Mouse (Mus musculus) midbrain, embryonic 13.5 days (tissue): ENCODE data around the gene Slc38a1. TPM values are rescaled to one million over a fixed set of nuclear protein-coding genes. Genes with fewer than 3 reads are reported as not detected.
A peak's percentile ranks its signal among the peaks of the same experiment; 100 is the strongest.

Experiments
- ATAC-seq: fragments of 200-750 bp; cut with Nextera tagmentation; 2 replicates; pipeline ENCODE4 v1.8.0; 2017; ENCODE audit warnings: mild to moderate bottlenecking, moderate TSS enrichment, moderate library complexity
- H3K27ac ChIP-seq: fragments of 300-500 bp; sonication (generic); 2 replicates; pipeline ENCODE4 v1.5.1; 2015; ENCODE audit warnings: inconsistent platforms, mild to moderate bottlenecking, moderate library complexity
- H3K27me3 ChIP-seq: fragments of 300-500 bp; sonication (generic); 2 replicates; pipeline ENCODE4 v1.6.1; 2015; ENCODE audit warnings: mild to moderate bottlenecking, inconsistent platforms
- H3K36me3 ChIP-seq: fragments of 300-500 bp; sonication (generic); 2 replicates; pipeline ENCODE4 v1.6.1; 2015; ENCODE audit warnings: mild to moderate bottlenecking, inconsistent platforms
- H3K4me1 ChIP-seq: fragments of 300-500 bp; sonication (generic); replicated peaks from 2 replicates; pipeline ENCODE4 v1.6.1; 2015; ENCODE audit warnings: inconsistent platforms
- H3K4me2 ChIP-seq: fragments of 300-500 bp; sonication (generic); replicated peaks from 2 replicates; pipeline ENCODE4 v1.6.1; 2015; ENCODE audit warnings: moderate library complexity, mild to moderate bottlenecking, inconsistent platforms
- H3K4me3 ChIP-seq: fragments of 300-500 bp; sonication (generic); replicated peaks from 2 replicates; pipeline ENCODE4 v1.5.1; 2015; ENCODE audit warnings: mild to moderate bottlenecking, inconsistent platforms
- H3K9ac ChIP-seq: fragments of 300-500 bp; sonication (generic); replicated peaks from 2 replicates; pipeline ENCODE4 v1.6.1; 2015; ENCODE audit warnings: mild to moderate bottlenecking, inconsistent platforms
- H3K9me3 ChIP-seq: fragments of 300-500 bp; sonication (generic); 2 replicates; pipeline ENCODE4 v1.6.1; 2016; ENCODE audit warnings: mild to moderate bottlenecking, inconsistent platforms
- WGBS: fragments of 180-500 bp; shearing (Covaris S2); methylation state at CpG from one replicate; pipeline ENCODE4 v1.1.7; 2015; 5-methylcytosine and 5-hydroxymethylcytosine counted together
- polyA plus RNA-seq: library from polyadenylated mRNA; unstranded; fragments of >200 nt; fragmentation: Nextera tagmentation; extraction: Ambion mirVana; gene quantifications from 2 replicates; pipeline ENCODE4 v1.2.1, GENCODE M21; 2015

Gene Slc38a1
- polyA plus RNA-seq, 1 experiment from 2014 or later = 156 TPM

DNA sequence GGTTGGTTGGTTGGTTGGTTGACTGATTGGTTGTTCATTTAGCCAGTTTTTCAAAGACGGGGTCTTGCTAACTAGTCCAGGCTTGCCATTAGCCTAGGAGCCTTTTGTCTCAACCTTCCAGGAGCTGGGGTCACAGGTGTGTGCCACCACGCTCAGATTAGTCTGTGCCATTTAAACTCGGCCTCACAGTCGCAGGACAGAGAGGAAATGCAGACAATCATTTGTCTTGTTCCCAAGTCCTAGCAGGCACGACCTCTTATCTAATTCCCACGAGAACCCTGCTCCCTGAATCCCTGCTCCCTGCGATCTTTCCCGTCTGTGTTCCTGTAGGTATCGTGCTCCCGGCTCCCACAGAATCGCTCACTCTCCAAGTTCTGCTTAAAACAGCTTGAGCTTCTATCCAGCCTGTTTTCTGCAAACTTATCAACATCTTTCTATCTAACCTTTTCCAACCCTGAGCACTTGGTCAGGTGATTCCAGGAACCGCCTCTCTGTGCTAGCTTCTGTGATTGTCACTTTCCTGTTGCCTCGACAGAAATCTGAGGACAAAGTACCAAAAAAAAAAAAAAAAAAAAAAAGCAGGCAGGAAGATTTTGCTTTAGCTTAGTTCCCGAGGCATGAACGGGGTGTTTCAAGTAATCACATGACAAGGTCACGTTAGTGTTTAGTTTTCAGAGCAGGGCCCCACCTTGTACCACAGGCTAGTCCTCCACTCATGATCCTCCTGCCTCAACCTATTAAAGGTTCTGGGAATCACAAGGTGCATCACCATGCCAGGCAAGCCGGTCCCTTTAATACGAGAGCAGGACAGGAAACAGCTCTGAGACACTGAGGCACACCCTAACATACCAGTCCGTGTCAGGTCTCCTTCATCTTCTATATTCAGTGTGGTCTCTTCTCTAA is 36.4 kb upstream of the Slc38a1 start:
- Histone ChIP-seq H3K4me3 (no peak overlapping the region), H3K4me2 (no peak overlapping the region), H3K9me3 (no peaks in the 10 kb centered on the region), H3K9ac (no peak overlapping the region), H3K27ac (no peak overlapping the region), H3K36me3 (no peaks in the 10 kb centered on the region), H3K4me1 (peaks cover 5% of the 10 kb centered on the region; the same call in 1 of the 2 replicates), H3K27me3 (no peaks in the 10 kb centered on the region)
- ATAC-seq = no peak
- WGBS = 74% methylated on average over 19 of the region's 19 CpGs

DNA sequence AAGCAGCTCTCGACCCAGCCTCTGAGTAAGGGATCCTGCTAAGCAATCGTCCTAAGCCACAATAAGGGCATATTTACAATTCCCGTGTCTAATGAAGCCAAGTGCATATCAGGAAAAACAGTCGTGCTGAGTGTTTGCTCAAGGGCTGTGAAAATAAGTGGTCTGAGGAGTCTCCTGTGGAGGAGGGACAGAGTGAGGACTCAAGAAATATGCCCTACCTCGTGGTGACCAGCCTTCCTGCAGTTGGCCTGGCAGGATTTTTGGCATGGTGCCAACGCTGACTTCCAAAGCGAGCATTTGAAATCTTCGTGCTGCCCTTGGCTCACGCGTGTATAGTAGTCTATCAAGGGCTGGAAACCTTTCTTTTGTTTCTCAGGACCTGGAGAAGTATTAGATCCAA is 33.8 kb upstream of the Slc38a1 start:
- H3K27me3 ChIP-seq = no peaks in the 10 kb centered on the region
- H3K36me3 ChIP-seq = no peaks in the 10 kb centered on the region
- no peak overlapping the region for H3K9ac ChIP-seq
- H3K4me3 ChIP-seq = no peak overlapping the region
- no peak overlapping the region for H3K4me2 ChIP-seq
- no peaks in the 10 kb centered on the region for H3K9me3 ChIP-seq
- 65% methylated on average over 10 of the region's 10 CpGs for WGBS
- no peak for ATAC-seq
- peaks cover 5% of the 10 kb centered on the region; the same call in 1 of the 2 replicates for H3K4me1 ChIP-seq
- H3K27ac ChIP-seq = no peak overlapping the region

DNA sequence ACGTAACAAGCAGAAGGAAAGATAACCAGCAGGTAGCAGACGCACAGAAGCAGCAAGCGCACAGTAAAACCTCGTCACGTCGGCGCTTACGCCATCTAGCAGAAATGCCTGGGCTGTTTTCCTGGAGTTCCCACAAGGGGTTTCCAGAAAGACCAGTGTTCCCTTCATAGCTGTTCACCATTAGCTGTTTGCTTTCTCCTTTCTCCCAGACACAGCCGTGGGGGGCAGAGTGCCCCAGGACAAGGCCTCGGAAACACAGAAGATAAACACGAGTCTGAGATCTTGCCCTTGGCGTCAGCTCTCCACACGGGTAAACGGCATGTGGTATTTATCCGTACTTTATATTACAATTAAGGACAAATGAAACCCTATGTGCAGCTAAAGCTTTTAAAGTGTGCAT is 33.0 kb upstream of the Slc38a1 start:
- Histone ChIP-seq H3K27me3 (no peaks in the 10 kb centered on the region), H3K4me1 (peaks cover 5% of the 10 kb centered on the region; the same call in 1 of the 2 replicates), H3K36me3 (no peaks in the 10 kb centered on the region), H3K9ac (no peak overlapping the region), H3K4me3 (no peak overlapping the region), H3K4me2 (no peak overlapping the region), H3K9me3 (no peaks in the 10 kb centered on the region), H3K27ac (no peak overlapping the region)
- 86% methylated on average over 15 of the region's 15 CpGs for WGBS
- ATAC-seq = no peak

DNA sequence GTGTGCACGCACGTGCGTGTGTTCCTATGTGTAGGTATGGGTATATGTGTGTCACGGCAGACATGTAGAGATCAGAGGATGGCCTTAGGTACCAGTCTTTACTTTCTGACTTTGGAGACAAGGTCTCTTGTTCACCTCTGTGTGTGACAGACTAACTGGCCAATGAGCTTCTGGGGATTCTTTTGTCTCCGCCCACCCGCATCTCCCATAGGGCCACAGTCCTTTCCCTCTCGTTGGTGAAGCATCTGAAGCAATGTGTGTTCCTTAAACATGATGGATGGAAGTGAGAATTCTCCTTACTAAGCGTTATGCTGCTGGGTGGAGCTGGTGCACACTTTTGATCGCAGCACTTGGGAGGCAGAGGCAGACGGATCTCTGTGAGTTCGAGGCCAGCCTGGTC is 32.3 kb upstream of the Slc38a1 start:
- 83% methylated on average over 11 of the region's 11 CpGs for WGBS
- no peak overlapping the region for H3K4me3 ChIP-seq

DNA sequence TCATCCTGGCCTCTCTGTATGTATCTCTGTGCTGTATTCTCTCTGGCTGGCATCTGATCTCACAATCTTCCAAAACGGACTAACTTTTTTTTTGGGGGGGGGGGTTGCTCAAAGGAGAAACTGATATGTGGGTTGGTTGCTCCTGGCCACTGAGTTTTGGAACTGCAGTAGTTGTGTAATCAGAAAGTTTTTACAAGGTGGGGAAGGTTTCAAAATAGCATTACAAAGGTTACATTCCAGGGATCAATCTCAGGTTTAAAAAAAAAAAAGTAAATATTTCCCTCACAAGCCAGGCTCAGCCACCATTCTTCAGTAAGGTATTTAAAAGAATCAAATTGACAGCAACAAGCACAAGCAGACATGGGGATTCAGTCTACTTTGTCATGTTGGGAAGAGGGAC is 31.4 kb upstream of the Slc38a1 start:
- no peaks in the 10 kb centered on the region for H3K9me3 ChIP-seq
- 80% methylated on average over 1 of the region's 1 CpGs for WGBS
- no peak overlapping the region for H3K4me2 ChIP-seq
- no peak for ATAC-seq
- no peak overlapping the region for H3K27ac ChIP-seq
- no peak overlapping the region for H3K4me3 ChIP-seq
- H3K4me1 ChIP-seq = peaks cover 5% of the 10 kb centered on the region; the same call in 1 of the 2 replicates
- H3K36me3 ChIP-seq = no peaks in the 10 kb centered on the region
- no peaks in the 10 kb centered on the region for H3K27me3 ChIP-seq
- no peak overlapping the region for H3K9ac ChIP-seq

More for the DNA sequence above, 32.3 kb upstream of the Slc38a1 start:
- H3K4me2 ChIP-seq = no peak overlapping the region
- no peaks in the 10 kb centered on the region for H3K9me3 ChIP-seq
- no peak overlapping the region for H3K27ac ChIP-seq
- no peaks in the 10 kb centered on the region for H3K36me3 ChIP-seq
- H3K27me3 ChIP-seq = no peaks in the 10 kb centered on the region
- no peak for ATAC-seq
- no peak overlapping the region for H3K9ac ChIP-seq
- H3K4me1 ChIP-seq = peaks cover 5% of the 10 kb centered on the region; the same call in 1 of the 2 replicates

DNA sequence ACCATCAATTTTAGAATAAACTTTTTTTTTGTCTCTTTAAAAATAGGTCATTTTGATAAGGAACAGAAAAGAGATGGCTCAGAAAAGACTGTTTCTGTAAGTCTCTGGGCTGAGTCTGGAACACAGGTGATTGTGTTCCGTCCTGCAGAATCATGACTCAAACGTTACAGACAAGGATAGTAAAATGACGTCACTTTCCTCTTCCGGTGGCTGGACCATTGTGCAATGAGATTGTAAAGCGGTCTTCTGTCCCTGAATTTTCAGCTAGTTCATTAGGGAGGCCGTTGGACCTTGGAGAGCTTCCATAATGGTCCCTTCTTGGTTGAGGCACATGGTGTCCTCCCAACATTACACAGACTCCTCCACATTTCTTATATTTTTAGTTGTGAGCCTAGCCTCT is 27.0 kb upstream of the Slc38a1 start:
- Histone ChIP-seq H3K27me3 (no peaks in the 10 kb centered on the region), H3K9ac (no peak overlapping the region), H3K4me2 (no peak overlapping the region), H3K4me3 (no peak overlapping the region), H3K27ac (no peak overlapping the region), H3K4me1 (0 out of 2 replicates have a peak, but pooled peaks cover 2% of the 10 kb centered on the region), H3K9me3 (no peaks in the 10 kb centered on the region), H3K36me3 (no peaks in the 10 kb centered on the region)
- WGBS = 91% methylated on average over 6 of the region's 6 CpGs
- ATAC-seq = no peak

DNA sequence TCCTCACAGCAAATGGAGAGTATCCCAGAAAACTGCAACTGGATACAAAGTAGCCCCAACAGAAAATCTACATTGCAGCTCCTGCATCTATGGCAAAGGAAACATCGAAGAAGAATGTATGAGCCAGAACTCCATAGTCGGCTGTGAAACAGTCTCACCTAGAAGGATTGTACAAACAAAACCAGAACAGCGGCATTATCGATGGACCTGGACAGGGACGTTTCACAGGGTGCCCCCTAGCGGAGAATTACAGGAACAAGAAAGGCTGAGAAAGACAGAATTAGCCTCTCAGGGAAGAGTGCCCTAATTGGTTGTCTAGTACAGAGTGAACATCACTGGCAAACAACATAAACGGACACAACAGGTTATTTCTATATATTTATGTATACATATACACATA is 23.9 kb upstream of the Slc38a1 start:
- 6% methylated on average over 7 of the region's 7 CpGs for WGBS
- Histone ChIP-seq H3K4me3 (peak overlapping the region; percentile 19; the same call in 1 of the 2 replicates), H3K27me3 (no peaks in the 10 kb centered on the region), H3K4me2 (peak overlapping the region; percentile 41), H3K36me3 (no peaks in the 10 kb centered on the region), H3K9me3 (no peaks in the 10 kb centered on the region), H3K27ac (no peak overlapping the region), H3K9ac (no peak overlapping the region), H3K4me1 (0 out of 2 replicates have a peak, but pooled peaks cover 2% of the 10 kb centered on the region)
- peak; percentile 74 for ATAC-seq

DNA sequence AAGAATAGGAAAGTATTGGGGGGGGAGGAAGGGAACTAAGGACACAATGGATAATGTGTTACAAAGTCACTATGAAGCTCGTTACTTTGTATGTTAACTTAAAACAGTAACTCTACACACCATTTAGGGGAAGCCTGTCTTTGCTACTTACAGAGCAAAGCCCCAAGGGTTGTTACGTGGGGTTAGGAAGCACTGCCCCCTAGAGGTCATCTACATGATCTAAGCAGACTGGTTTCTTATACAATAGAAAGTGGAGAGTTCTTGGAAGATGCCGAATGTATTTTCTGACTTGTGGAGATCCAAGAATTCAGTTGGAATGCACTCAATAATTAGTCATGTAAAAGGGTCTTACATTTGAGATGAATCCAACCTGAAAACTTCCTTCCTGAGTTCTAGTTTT is 23.2 kb upstream of the Slc38a1 start:
- Histone ChIP-seq H3K36me3 (no peaks in the 10 kb centered on the region), H3K4me3 (no peak overlapping the region), H3K9me3 (no peaks in the 10 kb centered on the region), H3K4me2 (peak overlapping the region; percentile 41; the same call in 1 of the 2 replicates), H3K4me1 (0 out of 2 replicates have a peak, but pooled peaks cover 2% of the 10 kb centered on the region), H3K27ac (no peak overlapping the region), H3K9ac (no peak overlapping the region), H3K27me3 (no peaks in the 10 kb centered on the region)
- peak; percentile 76; the same call in 1 of the 2 replicates for ATAC-seq
- WGBS = 10% methylated on average over 3 of the region's 3 CpGs

DNA sequence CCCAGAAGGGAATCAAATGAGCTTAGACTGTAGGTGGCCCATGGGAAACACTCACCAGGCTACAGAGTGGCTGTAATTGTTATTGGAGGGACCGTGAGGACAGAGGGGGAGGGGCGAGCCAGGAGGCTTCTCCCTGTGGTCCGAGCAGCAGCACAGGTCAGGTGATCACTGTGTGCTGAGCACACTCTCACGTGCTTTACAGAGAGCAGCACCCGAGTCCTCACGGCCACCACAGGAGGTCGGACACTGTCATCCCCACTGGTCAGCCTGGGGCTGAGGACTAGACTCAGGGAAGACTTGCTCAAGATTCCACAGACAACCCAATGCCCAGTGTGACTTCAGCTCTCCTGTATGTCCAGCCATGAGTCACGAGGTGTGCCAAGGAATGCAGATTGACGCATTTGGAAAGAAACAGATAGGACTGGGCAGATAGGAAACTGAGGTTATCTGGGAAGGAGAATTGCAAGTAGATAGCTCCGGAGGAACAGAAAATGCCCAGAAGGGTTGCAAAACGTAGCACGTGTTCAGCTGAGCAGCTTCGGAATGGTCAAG is 18.0 kb upstream of the Slc38a1 start:
- H3K4me3 ChIP-seq = no peak overlapping the region
- H3K27ac ChIP-seq = no peak overlapping the region
- 0 out of 2 replicates have a peak, but pooled peaks cover 4% of the 10 kb centered on the region for H3K4me1 ChIP-seq
- H3K9ac ChIP-seq = no peak overlapping the region
- no peak for ATAC-seq
- H3K27me3 ChIP-seq = 0 out of 2 replicates have a peak, but pooled peaks cover 4% of the 10 kb centered on the region
- no peaks in the 10 kb centered on the region for H3K36me3 ChIP-seq
- H3K9me3 ChIP-seq = no peaks in the 10 kb centered on the region
- H3K4me2 ChIP-seq = no peak overlapping the region
- 68% methylated on average over 13 of the region's 13 CpGs for WGBS

DNA sequence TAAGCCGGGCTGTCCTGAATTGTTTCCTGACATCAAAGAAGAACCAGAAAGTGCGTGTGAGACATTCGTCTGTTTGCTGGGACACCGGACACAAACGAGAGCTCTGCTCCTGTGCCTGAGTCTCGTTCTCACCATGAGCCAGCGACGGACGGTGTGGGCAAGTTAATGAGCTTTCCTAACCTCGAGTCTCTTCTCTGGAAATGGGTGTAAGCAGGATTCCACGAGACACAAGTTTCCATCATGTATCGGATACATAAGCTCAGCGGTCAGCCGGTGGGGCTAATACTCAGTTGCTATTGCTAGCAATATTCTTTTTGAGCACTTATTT is 15.5 kb upstream of the Slc38a1 start:
- 0 out of 2 replicates have a peak, but pooled peaks cover 4% of the 10 kb centered on the region for H3K4me1 ChIP-seq
- H3K9me3 ChIP-seq = no peaks in the 10 kb centered on the region
- H3K27me3 ChIP-seq = 0 out of 2 replicates have a peak, but pooled peaks cover 4% of the 10 kb centered on the region
- H3K9ac ChIP-seq = no peak overlapping the region
- no peaks in the 10 kb centered on the region for H3K36me3 ChIP-seq
- no peak overlapping the region for H3K27ac ChIP-seq
- ATAC-seq = no peak
- no peak overlapping the region for H3K4me2 ChIP-seq
- WGBS = 60% methylated on average over 14 of the region's 14 CpGs
- no peak overlapping the region for H3K4me3 ChIP-seq

DNA sequence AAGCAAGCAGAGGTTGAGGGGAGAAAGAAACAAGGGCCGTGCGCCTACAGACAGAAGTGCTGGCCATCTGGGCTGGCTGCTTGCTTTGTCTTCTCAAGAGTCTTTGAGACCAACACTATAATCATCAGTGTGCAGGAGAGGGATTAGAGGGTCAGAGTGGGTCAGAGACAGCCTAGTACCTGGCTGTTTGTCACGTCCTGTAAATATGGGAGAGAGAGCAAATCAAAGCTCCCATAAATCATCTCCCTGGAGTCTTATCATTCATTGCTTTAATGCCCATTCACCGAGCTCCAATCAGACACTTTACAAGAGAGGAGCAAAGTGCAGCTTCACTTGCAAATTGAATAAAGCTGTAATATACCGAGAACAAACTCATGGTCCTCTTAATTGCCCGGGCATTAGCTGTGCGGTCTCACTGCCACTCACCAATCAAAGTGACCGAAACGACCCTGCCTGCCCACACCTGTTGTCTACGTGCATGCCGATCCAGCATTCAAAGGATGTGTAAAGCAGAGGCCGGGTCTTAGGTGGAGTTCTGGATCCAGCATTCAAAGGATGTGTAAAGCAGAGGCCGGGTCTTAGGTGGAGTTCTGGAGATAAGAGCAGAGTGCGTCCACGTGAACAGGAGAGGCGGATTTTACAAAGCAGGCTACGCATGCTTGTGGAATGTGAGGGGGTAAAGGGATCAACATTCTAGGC is 15.0 kb upstream of the Slc38a1 start:
- ATAC-seq = no peak
- no peak overlapping the region for H3K4me3 ChIP-seq
- no peak overlapping the region for H3K9ac ChIP-seq
- H3K36me3 ChIP-seq = no peaks in the 10 kb centered on the region
- H3K9me3 ChIP-seq = no peaks in the 10 kb centered on the region
- no peak overlapping the region for H3K4me2 ChIP-seq
- H3K27me3 ChIP-seq = 0 out of 2 replicates have a peak, but pooled peaks cover 4% of the 10 kb centered on the region
- H3K27ac ChIP-seq = no peak overlapping the region
- H3K4me1 ChIP-seq = 0 out of 2 replicates have a peak, but pooled peaks cover 4% of the 10 kb centered on the region
- WGBS = 63% methylated on average over 17 of the region's 17 CpGs

DNA sequence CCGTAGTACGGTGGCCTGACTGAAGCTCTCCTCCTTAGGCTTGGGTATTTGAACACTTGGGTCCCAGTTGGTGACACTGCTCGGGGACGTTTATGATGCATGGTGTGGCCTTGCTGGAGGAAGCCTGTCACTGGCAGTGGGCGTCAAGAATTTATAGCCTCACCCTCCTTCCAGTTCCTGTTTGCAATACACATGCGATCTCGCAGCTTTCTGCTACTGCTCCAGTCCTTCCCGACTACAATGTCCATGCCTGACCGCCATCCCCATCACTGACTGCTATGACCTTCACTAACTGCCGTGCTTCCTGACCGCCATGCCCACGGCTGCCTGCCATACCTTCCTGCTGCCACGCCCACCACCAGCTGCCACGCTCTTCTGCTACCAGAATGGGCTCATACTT is 12.8 kb upstream of the Slc38a1 start:
- H3K9ac ChIP-seq = no peak overlapping the region
- no peak overlapping the region for H3K4me3 ChIP-seq
- H3K4me2 ChIP-seq = no peak overlapping the region
- 0 out of 2 replicates have a peak, but pooled peaks cover 4% of the 10 kb centered on the region for H3K27me3 ChIP-seq
- no peak for ATAC-seq
- H3K27ac ChIP-seq = no peak overlapping the region
- no peaks in the 10 kb centered on the region for H3K36me3 ChIP-seq
- H3K9me3 ChIP-seq = no peaks in the 10 kb centered on the region
- WGBS = 97% methylated on average over 14 of the region's 14 CpGs
- H3K4me1 ChIP-seq = 0 out of 2 replicates have a peak, but pooled peaks cover 4% of the 10 kb centered on the region
